Comparison of ENCODE assay signal across 23 mouse cellular contexts in genomic region chr4:36032039-36032438, GRCm38 (mm10).
"Had no signal": no experiment of that assay in that cellular context is flagged by ENCODE, and none has a peak within 500 bp of the region (broad histone marks: within the 10 kb centered on the region; RNA-seq: fewer than 3 reads in every experiment).

No protein-coding gene starts in this region.

- H3K36me3 ChIP-seq: heart, embryonic 13.5 days; heart, embryonic 15.5 days; hindbrain, embryonic 13.5 days; hindbrain, embryonic 15.5 days; kidney, embryonic 15.5 days; limb, embryonic 12.5 days had no signal

- H3K9ac ChIP-seq: heart, embryonic 13.5 days; heart, embryonic 15.5 days; hindbrain, embryonic 13.5 days; hindbrain, embryonic 15.5 days; kidney, embryonic 15.5 days; limb, embryonic 12.5 days had no signal

- H3K4me1 ChIP-seq: heart, embryonic 13.5 days; heart, embryonic 15.5 days; hindbrain, embryonic 13.5 days; hindbrain, embryonic 15.5 days; kidney, embryonic 15.5 days; limb, embryonic 12.5 days had no signal

- H3K9me3 ChIP-seq: heart, embryonic 13.5 days; heart, embryonic 15.5 days; hindbrain, embryonic 13.5 days; hindbrain, embryonic 15.5 days; kidney, embryonic 15.5 days; limb, embryonic 12.5 days had no signal

- H3K27ac ChIP-seq: heart, adult 2 months; heart, embryonic 13.5 days; heart, embryonic 15.5 days; hindbrain, embryonic 13.5 days; hindbrain, embryonic 15.5 days; hindbrain, postnatal 0 days; kidney, embryonic 15.5 days; kidney, postnatal 0 days; left cerebral cortex, adult 2 months; limb, embryonic 12.5 days had no signal

- ATAC-seq: hindbrain, postnatal 0 days had no signal

- DNase-seq: gastrocnemius, postnatal 14 days; gastrocnemius, postnatal 36 days; heart, adult 11 months; heart, adult 2 months; heart, postnatal 14 days; heart, postnatal 36 days; kidney, adult 11 months; kidney, adult 2 months; kidney, adult 9 months; kidney, postnatal 14 days; kidney, postnatal 36 days; liver had no signal

- H3K27me3 ChIP-seq: heart, embryonic 13.5 days; heart, embryonic 15.5 days; hindbrain, embryonic 13.5 days; hindbrain, embryonic 15.5 days; kidney, embryonic 15.5 days; limb, embryonic 12.5 days had no signal

- H3K4me3 ChIP-seq: heart, adult 2 months; heart, embryonic 13.5 days; heart, embryonic 15.5 days; hindbrain, embryonic 13.5 days; hindbrain, embryonic 15.5 days; kidney, embryonic 15.5 days; left cerebral cortex, adult 2 months; limb, embryonic 12.5 days had no signal

- H3K4me2 ChIP-seq: heart, embryonic 11.5 days; heart, embryonic 13.5 days; heart, embryonic 15.5 days; hindbrain, embryonic 13.5 days; hindbrain, embryonic 15.5 days; kidney, embryonic 15.5 days; limb, embryonic 12.5 days; liver, embryonic 11.5 days had no signal
